Mouse (Mus musculus) small intestine, adult 2 months (tissue): ENCODE results near the gene Fam13a.

Source experiments
- CTCF ChIP-seq: fragments of 200-500 bp; IDR thresholded peaks from 2 replicates; pipeline ENCODE4 v1.5.1; 2012; ENCODE audit warnings: low read depth, mild to moderate bottlenecking, control low read depth, inconsistent platforms, low read length, moderate library complexity, mixed read lengths; ENCODE audit not compliant: insufficient replicate concordance, insufficient read length; ENCODE audit errors: extremely low read depth
- POLR2A ChIP-seq: fragments of 200-500 bp; IDR thresholded peaks from 2 replicates; pipeline ENCODE4 v1.6.1; 2012; ENCODE audit warnings: low read depth, mild to moderate bottlenecking, control low read depth, inconsistent platforms, low read length, moderate library complexity

DNA sequence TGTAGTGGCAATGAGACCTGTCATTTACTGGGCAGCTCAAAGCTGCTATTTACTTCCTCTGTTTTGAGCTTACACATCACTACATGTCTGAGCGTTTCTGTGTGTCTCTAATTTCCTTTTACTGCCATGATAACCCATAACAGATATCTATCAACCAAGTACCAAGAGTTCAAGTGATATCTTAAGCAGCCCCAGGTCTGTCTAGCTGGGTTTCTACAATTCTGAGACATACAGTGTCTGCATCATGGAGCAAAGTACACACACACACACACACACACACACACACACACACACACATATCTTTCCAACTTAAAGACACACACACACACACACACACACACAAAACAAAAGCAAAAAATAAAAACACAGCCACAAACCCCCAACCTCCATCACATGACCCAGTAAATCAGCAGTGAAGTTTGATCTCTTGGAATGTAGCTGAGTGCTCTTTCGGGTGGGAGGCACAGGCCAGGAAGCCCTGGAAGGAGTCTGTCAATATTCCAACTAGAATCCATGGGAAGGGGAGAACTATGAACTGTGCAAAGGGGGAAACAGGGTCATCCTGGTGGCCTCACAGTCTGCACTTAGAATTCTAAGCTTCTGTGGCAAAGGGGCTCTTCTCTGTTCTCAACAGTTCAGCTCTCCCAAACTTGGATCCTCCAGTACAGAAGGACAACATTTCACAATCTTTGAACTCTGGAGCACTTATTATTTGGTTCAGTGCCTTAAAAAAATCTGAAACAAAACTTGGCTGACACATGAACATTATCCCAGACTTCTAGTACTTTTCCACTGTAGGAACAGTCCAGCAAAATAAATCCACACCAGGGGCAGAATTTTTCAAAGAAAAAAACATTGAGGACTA is 73.0 kb downstream of the Fam13a start:
- TF ChIP-seq POLR2A (no peak), CTCF (no peak)
